Mouse (Mus musculus) MEL (cell line): ENCODE data around the gene Zfpl1. TPM values are rescaled to one million over a fixed set of nuclear protein-coding genes. Genes with fewer than 3 reads are reported as not detected.

Source experiments
- DNase-seq: peaks from one replicate; pipeline ENCODE4 v3.0.0; 2011; ENCODE audit warnings: low read depth, low spot score
- H3K27ac ChIP-seq: 2 replicates; pipeline ENCODE4 v1.5.1; 2012; ENCODE audit warnings: low read depth, mild to moderate bottlenecking, control low read depth, low read length, moderate library complexity; ENCODE audit not compliant: control insufficient read depth
- H3K27me3 ChIP-seq, 2 experiments: fragments of 150-350 bp in 1 of 2; sonication (generic) in 1 of 2; 2 replicates each; pipeline ENCODE4 v1.6.1; 2012; ENCODE audit warnings: low read length in 2 of 2, mild to moderate bottlenecking in 2 of 2, improper control_type of control experiment in 1 of 2, moderate library complexity in 1 of 2; ENCODE audit not compliant: insufficient read depth in 2 of 2, control insufficient read depth in 1 of 2
- H3K36me3 ChIP-seq, 2 experiments: 2 replicates each; pipeline ENCODE4 v1.6.1; 2012 to 2014; ENCODE audit warnings: low read length in 2 of 2, improper control_type of control experiment in 1 of 2, inconsistent platforms in 1 of 2, mild to moderate bottlenecking in 1 of 2; ENCODE audit not compliant: insufficient read depth in 2 of 2, control insufficient read depth in 1 of 2
- H3K4me1 ChIP-seq, 2 experiments: fragments of 150-350 bp in 1 of 2; sonication (generic) in 1 of 2; 2 replicates each; pipeline ENCODE4 v1.6.1; 2012; ENCODE audit warnings: low read length in 2 of 2, improper control_type of control experiment in 1 of 2, mild to moderate bottlenecking in 1 of 2; ENCODE audit not compliant: insufficient read depth in 2 of 2, control insufficient read depth in 1 of 2
- H3K4me3 ChIP-seq, 2 experiments: fragments of 150-350 bp in 1 of 2; sonication (generic) in 1 of 2; 2 replicates each; pipeline ENCODE4 v1.5.1; 2012; ENCODE audit warnings: low read depth in 2 of 2, low read length in 2 of 2, mild to moderate bottlenecking in 2 of 2, moderate library complexity in 2 of 2, control low read depth in 1 of 2, improper control_type of control experiment in 1 of 2; ENCODE audit not compliant: control insufficient read depth in 1 of 2, insufficient read depth in 1 of 2
- H3K79me2 ChIP-seq: 2 replicates; pipeline ENCODE4 v1.6.1; 2012; ENCODE audit warnings: mild to moderate bottlenecking, low read length, moderate library complexity; ENCODE audit not compliant: control insufficient read depth, poor library complexity, insufficient read depth
- H3K9ac ChIP-seq: 2 replicates; pipeline ENCODE4 v1.6.1; 2012; ENCODE audit warnings: low read depth, mild to moderate bottlenecking, control low read depth, low read length, moderate library complexity; ENCODE audit not compliant: control insufficient read depth, poor library complexity, severe bottlenecking
- H3K9me3 ChIP-seq: fragments of 150-350 bp; sonication (generic); replicated peaks from 2 replicates; pipeline ENCODE4 v1.6.1; 2012; ENCODE audit warnings: mild to moderate bottlenecking, low read length, improper control_type of control experiment, moderate library complexity; ENCODE audit not compliant: insufficient read depth
- BHLHE40 ChIP-seq: IDR thresholded peaks from 2 replicates; pipeline ENCODE4 v1.6.1; 2012; ENCODE audit warnings: low read depth, mild to moderate bottlenecking, inconsistent platforms, low read length, improper control_type of control experiment, borderline replicate concordance
- CHD1 ChIP-seq: IDR thresholded peaks from 2 replicates; pipeline ENCODE4 v1.6.1; 2012; ENCODE audit warnings: low read depth, mild to moderate bottlenecking, inconsistent platforms, low read length, improper control_type of control experiment
- CHD2 ChIP-seq: IDR thresholded peaks from 2 replicates; pipeline ENCODE4 v1.6.1; 2011; ENCODE audit warnings: low read length, improper control_type of control experiment
- CTCF ChIP-seq, 3 experiments: IDR thresholded peaks in 2 of 3; conservative IDR thresholded peaks in 1 of 3; 2 replicates each; pipeline ENCODE4 v1.5.1; 2011 to 2012; ENCODE audit warnings: low read length in 3 of 3, low read depth in 2 of 3, mild to moderate bottlenecking in 2 of 3, improper control_type of control experiment in 1 of 3, inconsistent platforms in 1 of 3, mixed read lengths in 1 of 3, moderate library complexity in 1 of 3; ENCODE audit not compliant: control insufficient read depth in 1 of 3, insufficient read depth in 1 of 3, poor library complexity in 1 of 3, severe bottlenecking in 1 of 3
- E2F4 ChIP-seq: IDR thresholded peaks from 2 replicates; pipeline ENCODE4 v1.6.1; 2011; ENCODE audit warnings: low read depth, low read length, improper control_type of control experiment, borderline replicate concordance
- ELF1 ChIP-seq: IDR thresholded peaks from 2 replicates; pipeline ENCODE4 v1.6.1; 2014; ENCODE audit warnings: low read depth, mild to moderate bottlenecking, inconsistent platforms, low read length, improper control_type of control experiment, moderate library complexity
- EP300 ChIP-seq, 2 experiments: IDR thresholded peaks; 2 replicates each; pipeline ENCODE4 v1.6.1; 2011; ENCODE audit warnings: improper control_type of control experiment in 2 of 2, low read length in 2 of 2, low read depth in 1 of 2, mild to moderate bottlenecking in 1 of 2
- ETS1 ChIP-seq: IDR thresholded peaks from 2 replicates; pipeline ENCODE4 v1.6.1; 2012; ENCODE audit warnings: low read depth, mild to moderate bottlenecking, inconsistent platforms, low read length, improper control_type of control experiment, moderate library complexity
- GABPA ChIP-seq: IDR thresholded peaks from 2 replicates; pipeline ENCODE4 v1.6.1; 2012; ENCODE audit warnings: low read depth, mild to moderate bottlenecking, inconsistent platforms, low read length, improper control_type of control experiment, moderate library complexity
- GATA1 ChIP-seq: IDR thresholded peaks from 2 replicates; pipeline ENCODE4 v1.6.1; 2011; ENCODE audit warnings: low read depth, low read length, improper control_type of control experiment
- JUND ChIP-seq: IDR thresholded peaks from 2 replicates; pipeline ENCODE4 v1.6.1; 2011; ENCODE audit warnings: low read depth, mild to moderate bottlenecking, improper control_type of control experiment, low read length
- KAT2A ChIP-seq: conservative IDR thresholded peaks from 2 replicates; pipeline ENCODE4 v1.6.1; 2012; ENCODE audit warnings: low read depth, low read length, improper control_type of control experiment, inconsistent platforms
- MAZ ChIP-seq: IDR thresholded peaks from 2 replicates; pipeline ENCODE4 v1.6.1; 2012; ENCODE audit warnings: low read depth, mild to moderate bottlenecking, inconsistent platforms, low read length, improper control_type of control experiment
- MEF2A ChIP-seq: IDR thresholded peaks from 2 replicates; pipeline ENCODE4 v1.6.1; 2014; ENCODE audit warnings: low read depth, mild to moderate bottlenecking, inconsistent platforms, low read length, improper control_type of control experiment; ENCODE audit not compliant: poor library complexity, insufficient replicate concordance, severe bottlenecking; ENCODE audit errors: extremely low read depth
- MYC ChIP-seq: IDR thresholded peaks from 2 replicates; pipeline ENCODE4 v1.6.1; 2011; ENCODE audit warnings: low read depth, mild to moderate bottlenecking, low read length, improper control_type of control experiment, moderate library complexity
- POLR2A ChIP-seq, 2 experiments: IDR thresholded peaks; 2 replicates each; pipeline ENCODE4 v1.6.1; 2011 to 2012; ENCODE audit warnings: low read length in 2 of 2, mild to moderate bottlenecking in 2 of 2, control low read depth in 1 of 2, improper control_type of control experiment in 1 of 2, low read depth in 1 of 2, moderate library complexity in 1 of 2; ENCODE audit not compliant: control insufficient read depth in 1 of 2, insufficient read depth in 1 of 2, poor library complexity in 1 of 2
- POLR2AphosphoS2 ChIP-seq: IDR thresholded peaks from 2 replicates; pipeline ENCODE4 v1.6.1; 2011; ENCODE audit warnings: low read length, improper control_type of control experiment
- POLR2AphosphoS5 ChIP-seq: IDR thresholded peaks from 2 replicates; pipeline ENCODE4 v1.6.1; 2012; ENCODE audit warnings: low read depth, borderline replicate concordance, mild to moderate bottlenecking, inconsistent platforms, low read length, moderate library complexity, mixed read lengths
- RAD21 ChIP-seq: IDR thresholded peaks from 2 replicates; pipeline ENCODE4 v1.6.1; 2011; ENCODE audit warnings: mild to moderate bottlenecking, low read depth, low read length, improper control_type of control experiment
- RCOR1 ChIP-seq: IDR thresholded peaks from 2 replicates; pipeline ENCODE4 v1.6.1; 2012; ENCODE audit warnings: low read depth, mild to moderate bottlenecking, inconsistent platforms, low read length, improper control_type of control experiment
- SIN3A ChIP-seq: IDR thresholded peaks from 2 replicates; pipeline ENCODE4 v1.6.1; 2012; ENCODE audit warnings: low read length, improper control_type of control experiment, inconsistent platforms
- TAL1 ChIP-seq: IDR thresholded peaks from 2 replicates; pipeline ENCODE4 v1.6.1; 2012; ENCODE audit warnings: mild to moderate bottlenecking, inconsistent platforms, low read length, moderate library complexity, mixed read lengths
- TBP ChIP-seq: IDR thresholded peaks from 2 replicates; pipeline ENCODE4 v1.8.0; 2011; ENCODE audit warnings: low read depth, low read length, improper control_type of control experiment
- TCF12 ChIP-seq: IDR thresholded peaks from 2 replicates; pipeline ENCODE4 v1.6.1; 2014; ENCODE audit warnings: low read depth, mild to moderate bottlenecking, inconsistent platforms, low read length, improper control_type of control experiment, moderate library complexity
- UBTF ChIP-seq: IDR thresholded peaks from 2 replicates; pipeline ENCODE4 v1.6.1; 2012; ENCODE audit warnings: low read depth, mild to moderate bottlenecking, inconsistent platforms, low read length, improper control_type of control experiment, moderate library complexity, borderline replicate concordance; ENCODE audit not compliant: insufficient read depth
- USF1 ChIP-seq: IDR thresholded peaks from 2 replicates; pipeline ENCODE4 v1.6.1; 2014; ENCODE audit warnings: low read depth, mild to moderate bottlenecking, inconsistent platforms, low read length, improper control_type of control experiment, moderate library complexity
- USF2 ChIP-seq, 2 experiments: IDR thresholded peaks; 2 replicates each; pipeline ENCODE4 v1.6.1; 2011 to 2012; ENCODE audit warnings: improper control_type of control experiment in 2 of 2, low read length in 2 of 2, borderline replicate concordance in 1 of 2, inconsistent platforms in 1 of 2, low read depth in 1 of 2, mild to moderate bottlenecking in 1 of 2; ENCODE audit not compliant: insufficient read depth in 1 of 2
- ZC3H11A ChIP-seq: IDR thresholded peaks from 2 replicates; pipeline ENCODE4 v1.6.1; 2012; ENCODE audit warnings: low read depth, mild to moderate bottlenecking, inconsistent platforms, low read length, improper control_type of control experiment
- ZKSCAN1 ChIP-seq: IDR thresholded peaks from 2 replicates; pipeline ENCODE4 v1.6.1; 2012; ENCODE audit warnings: low read depth, mild to moderate bottlenecking, inconsistent platforms, low read length, improper control_type of control experiment, moderate library complexity
- ZNF384 ChIP-seq: IDR thresholded peaks from 2 replicates; pipeline ENCODE4 v1.6.1; 2012; ENCODE audit warnings: low read depth, mild to moderate bottlenecking, inconsistent platforms, low read length, improper control_type of control experiment
- polyA plus RNA-seq, 2 experiments: library from polyadenylated mRNA; stranded (reverse) in 1 of 2; unstranded in 1 of 2; fragments of >175 nt in 1 of 2; fragments of >200 nt in 1 of 2; gene quantifications; 2 replicates each; pipeline versions ENCODE4 v1.2.1 to v1.2.4; 2012; ENCODE audit warnings: low replicate concordance in 2 of 2, low read depth in 1 of 2; ENCODE audit not compliant: insufficient read length in 2 of 2, insufficient read depth in 1 of 2, missing spikeins in 1 of 2
- total RNA-seq: library from RNA; depleted of rRNA; stranded (reverse); fragments of 300-350 nt; gene quantifications from 2 replicates; pipeline ENCODE4 v1.2.3, GENCODE M21; 2012

Gene Zfpl1
- total and polyA plus RNA-seq, 3 experiments, result 40.1 to 56.4 TPM; not detected in 1

GRCm38 (mm10) chr19:6057313-6058096, 27.3 kb downstream of the Zfpl1 start, which contains the start of the genes Mrpl49 and Fau (continued):
- no peak for TF ChIP-seq USF2 (IDR thresholded peaks at IDR 0.05; ENCODE audit: borderline replicate concordance in 1 of 2, insufficient read depth in 1 of 2, low read depth in 1 of 2, low read length in 2 of 2)
- no peak for TF ChIP-seq JUND
- no peak for TF ChIP-seq RCOR1
- TF ChIP-seq MYC, result peak; percentile 58; the same call in 1 of the 2 replicates
- TF ChIP-seq ZC3H11A, result no peak
- TF ChIP-seq MEF2A, result no peak
- no peak for TF ChIP-seq GATA1
- TF ChIP-seq UBTF, result peak; percentile 70; the same call in 1 of the 2 replicates
- TF ChIP-seq USF1, result no peak
- peak; percentile 87 for TF ChIP-seq TBP
- TF ChIP-seq ZNF384, result no peak
- no peak for TF ChIP-seq TAL1
- TF ChIP-seq E2F4, result peak; percentile 11; the same call in 1 of the 2 replicates
- TF ChIP-seq TCF12, result peak; percentile 70; the same call in 1 of the 2 replicates
- peak; percentile 88 to 98 for TF ChIP-seq POLR2A (IDR thresholded peaks at IDR 0.05; ENCODE audit: control insufficient read depth in 1 of 2, insufficient read depth in 1 of 2, low read depth in 1 of 2, low read length in 2 of 2, poor library complexity in 1 of 2)
- no peak for TF ChIP-seq ETS1
- TF ChIP-seq CHD2, result no peak
- TF ChIP-seq ZKSCAN1, result no peak
- peak; percentile 95 for TF ChIP-seq POLR2AphosphoS2
- peak; percentile 84 for TF ChIP-seq ELF1
- no peak for TF ChIP-seq BHLHE40

- Histone ChIP-seq H3K27me3 (no peaks in the 10 kb centered on the region), H3K4me1 (peaks cover 0 to 10% of the 10 kb centered on the region in 2 experiments; a peak in 1 of 4 replicates), H3K27ac (no peak overlapping the region), H3K79me2 (peaks cover 39% of the 10 kb centered on the region), H3K4me3 (peak overlapping the region; percentile 95), H3K9ac (peak overlapping the region; percentile 96), H3K9me3 (no peaks in the 10 kb centered on the region), H3K36me3 (peaks cover 8 to 18% of the 10 kb centered on the region in 2 experiments)
- DNase-seq, result no peak
- no peak for TF ChIP-seq UBTF
- no peak for TF ChIP-seq USF1
- no peak for TF ChIP-seq TCF12
- TF ChIP-seq MAZ, result no peak
- TF ChIP-seq RAD21, result no peak
- no peak for TF ChIP-seq EP300 (IDR thresholded peaks at IDR 0.05; ENCODE audit: low read depth in 1 of 2, low read length in 2 of 2)
- no peak for TF ChIP-seq ETS1
- no peak for TF ChIP-seq ELF1
- no peak; a peak in 1 of 4 replicates for TF ChIP-seq POLR2A (IDR thresholded peaks at IDR 0.05; ENCODE audit: control insufficient read depth in 1 of 2, insufficient read depth in 1 of 2, low read depth in 1 of 2, low read length in 2 of 2, poor library complexity in 1 of 2)
- TF ChIP-seq CTCF (IDR thresholded peaks at IDR 0.05 in 2 of 3, conservative IDR thresholded peaks at IDR 0.05 in 1 of 3; ENCODE audit: control insufficient read depth in 1 of 3, insufficient read depth in 1 of 3, low read depth in 2 of 3, low read length in 3 of 3, poor library complexity in 1 of 3, severe bottlenecking in 1 of 3), result no peak
- TF ChIP-seq CHD1, result no peak
- no peak for TF ChIP-seq POLR2AphosphoS5
- TF ChIP-seq KAT2A, result no peak
- TF ChIP-seq POLR2AphosphoS2, result no peak
- no peak for TF ChIP-seq SIN3A
- no peak for TF ChIP-seq CHD2
- TF ChIP-seq GABPA, result no peak
Observed at GRCm38 (mm10) chr19:6056696-6057095, 28.1 kb downstream of the Zfpl1 start.
